Mouse (Mus musculus): Measurements from ENCODE around the gene Ttyh2.
A peak's percentile ranks its signal among the peaks of the same experiment; 100 is the strongest.
"Not testable (repeated sequence)": the region's sequence is repeated elsewhere in the genome, so short reads cannot be mapped to it uniquely, and the experiment has no call there.

Ttyh2 gene

DNA sequence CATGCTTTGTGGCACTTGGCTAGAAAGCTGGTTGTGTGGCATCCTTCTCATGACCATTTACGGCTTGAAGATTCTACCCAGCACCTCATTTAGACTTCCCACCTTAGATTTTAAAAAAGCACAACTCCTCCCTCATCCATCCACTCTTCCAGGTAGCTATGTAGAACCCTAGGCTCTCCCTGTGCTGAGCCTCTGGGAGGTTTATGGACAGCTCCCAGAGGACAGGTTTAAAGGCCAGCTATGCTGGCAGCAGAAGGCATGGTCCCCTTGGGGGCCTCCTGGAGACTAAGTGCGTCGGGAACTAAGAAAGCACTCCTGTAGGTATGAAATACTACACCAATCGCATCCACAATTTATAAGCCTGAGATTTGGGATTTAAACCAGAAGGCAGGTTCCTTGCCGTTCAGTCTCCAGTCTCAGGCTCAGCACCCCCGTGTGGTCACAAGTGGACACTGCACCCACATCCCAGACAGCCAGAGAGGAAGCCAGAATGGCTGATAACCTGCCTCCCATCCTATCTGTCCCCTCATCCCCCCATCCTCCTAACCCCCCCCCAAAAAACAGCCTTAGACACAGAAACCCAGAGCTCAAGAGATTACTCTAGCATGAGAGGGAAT, 12.4 kb upstream of the Ttyh2 start:
- DNase-seq, result peak; percentile 77

DNA sequence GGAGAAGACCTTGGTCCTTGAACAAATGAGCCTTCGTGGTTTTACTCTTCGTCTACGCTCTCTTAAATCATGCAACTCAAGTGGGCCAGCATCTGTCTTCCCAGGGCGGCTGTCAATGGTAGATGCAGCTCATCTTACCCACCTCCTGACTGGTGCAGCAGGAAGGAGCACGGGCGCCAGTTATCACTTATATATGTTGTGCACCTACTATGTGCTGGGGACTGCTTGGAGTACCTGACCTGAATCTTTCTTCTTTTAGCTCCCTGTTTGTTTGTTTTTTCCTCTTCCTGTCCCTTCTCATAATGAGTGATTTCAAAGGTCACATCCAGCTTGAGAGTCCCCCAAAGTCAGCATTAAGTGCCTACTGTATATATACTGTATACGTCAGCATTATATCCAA, 11.1 kb upstream of the Ttyh2 start:
- no peak for DNase-seq

DNA sequence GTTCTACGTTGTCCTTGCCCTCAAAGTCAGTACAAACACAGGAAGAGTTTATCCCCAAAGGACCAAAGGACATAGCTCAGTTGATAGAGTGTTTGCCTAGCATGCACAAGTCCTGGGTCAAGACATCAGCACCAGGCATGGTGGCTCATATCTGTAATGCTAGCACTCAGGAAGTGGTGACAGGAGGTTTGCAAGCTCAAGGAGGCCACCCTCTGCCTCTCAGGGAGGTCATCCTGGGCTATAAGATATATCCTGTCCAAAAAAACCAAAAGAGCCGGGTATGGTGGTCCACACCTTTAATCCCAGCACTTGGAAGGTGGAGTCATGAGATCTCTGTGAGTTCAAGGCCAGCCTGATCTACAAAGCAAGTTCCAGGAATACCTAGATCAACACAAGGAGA, 9.8 kb upstream of the Ttyh2 start:
- DNase-seq, result no peak

DNA sequence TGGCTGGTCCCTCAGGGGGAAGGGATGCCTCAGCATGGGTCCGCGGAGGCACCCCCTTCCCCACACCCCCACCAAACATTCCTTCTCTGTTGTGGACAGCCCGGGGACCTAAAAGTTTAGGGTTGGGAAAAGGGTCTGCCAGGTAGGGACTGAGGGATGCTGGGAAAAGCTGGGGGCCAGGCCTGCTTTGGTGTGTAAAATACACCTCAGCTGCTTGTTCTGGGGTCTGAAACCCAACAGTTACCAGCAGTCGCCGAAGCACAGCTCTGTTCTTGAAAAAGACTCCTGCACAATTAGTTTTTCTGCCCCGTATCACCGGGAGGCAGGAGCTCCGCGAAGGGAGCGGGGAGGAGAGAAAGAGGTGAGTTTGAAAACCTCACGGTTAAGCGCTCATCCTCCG, 8.4 kb upstream of the Ttyh2 start:
- DNase-seq, result no peak

DNA sequence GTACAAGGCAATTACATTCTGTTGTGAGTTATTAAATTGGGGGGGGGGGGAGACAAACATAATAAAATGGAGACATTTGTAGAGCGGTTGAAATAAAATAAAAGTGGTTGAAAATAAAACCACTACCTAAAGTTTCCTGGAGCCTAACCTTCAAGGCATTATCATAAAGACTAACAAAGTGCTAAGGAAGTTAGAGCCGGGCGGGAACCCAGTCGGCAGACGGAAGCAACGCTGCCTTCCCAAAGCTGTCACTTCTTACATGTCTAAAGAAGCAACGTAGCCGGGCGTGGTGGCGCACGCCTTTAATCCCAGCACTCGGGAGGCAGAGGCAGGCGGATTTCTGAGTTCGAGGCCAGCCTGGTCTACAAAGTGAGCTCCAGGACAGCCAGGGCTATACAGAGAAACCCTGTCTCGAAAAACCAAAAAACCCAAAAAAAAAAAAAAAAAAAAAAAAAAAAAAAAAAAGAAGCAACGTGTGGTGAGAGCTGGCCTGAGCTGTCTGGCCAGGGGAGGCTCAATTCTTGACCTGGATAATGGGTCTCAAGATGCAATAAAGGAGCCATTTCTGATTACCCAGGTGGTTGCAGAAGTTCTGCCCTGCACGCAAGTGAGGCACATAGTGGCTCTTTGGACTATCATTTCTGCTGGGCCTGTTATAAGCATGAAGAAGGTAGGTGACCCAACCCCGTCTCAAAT, 7.8 kb upstream of the Ttyh2 start:
- DNase-seq, result peak; percentile 47

DNA sequence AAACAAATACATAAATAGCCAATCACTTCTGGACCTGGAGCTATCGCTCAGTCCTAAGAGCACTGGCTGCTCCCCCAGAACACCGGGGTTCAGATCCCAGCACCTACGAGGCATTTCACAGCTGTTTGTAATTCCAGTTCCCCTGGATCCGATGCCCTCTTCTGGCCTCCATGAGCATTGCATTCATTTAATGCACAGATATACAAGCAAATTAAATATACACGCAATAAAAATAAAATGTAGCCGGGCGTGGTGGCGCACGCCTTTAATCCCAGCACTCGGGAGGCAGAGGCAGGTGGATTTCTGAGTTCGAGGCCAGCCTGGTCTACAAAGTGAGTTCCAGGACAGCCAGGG, 7.3 kb upstream of the Ttyh2 start:
- DNase-seq, result peak; percentile 69

DNA sequence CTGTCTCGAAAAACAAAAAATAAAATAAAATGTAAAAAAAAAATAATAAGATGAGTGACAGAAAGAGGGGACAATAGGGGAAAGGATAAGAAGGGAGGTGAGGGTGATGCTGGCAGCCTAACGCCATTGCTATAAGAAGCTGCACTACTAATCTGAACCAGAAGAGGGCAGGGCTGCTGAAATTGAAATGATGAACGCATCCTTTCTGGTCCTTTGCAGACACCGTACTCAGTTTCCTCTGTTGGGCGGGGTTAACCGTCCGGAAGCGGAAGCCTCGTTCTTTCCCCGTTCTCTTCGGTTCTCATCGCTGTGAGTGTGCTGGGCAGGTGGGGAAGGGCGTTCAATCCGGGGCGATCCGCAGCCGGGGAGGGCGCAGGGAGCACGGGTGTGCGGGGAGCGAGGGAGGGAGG, 6.9 kb upstream of the Ttyh2 start, which contains the start of gene Rpl38:
Rpl38 (plus strand) TSS at position 224 of the 410 bp plus-strand sequence.
- DNase-seq, result peak; percentile 94

DNA sequence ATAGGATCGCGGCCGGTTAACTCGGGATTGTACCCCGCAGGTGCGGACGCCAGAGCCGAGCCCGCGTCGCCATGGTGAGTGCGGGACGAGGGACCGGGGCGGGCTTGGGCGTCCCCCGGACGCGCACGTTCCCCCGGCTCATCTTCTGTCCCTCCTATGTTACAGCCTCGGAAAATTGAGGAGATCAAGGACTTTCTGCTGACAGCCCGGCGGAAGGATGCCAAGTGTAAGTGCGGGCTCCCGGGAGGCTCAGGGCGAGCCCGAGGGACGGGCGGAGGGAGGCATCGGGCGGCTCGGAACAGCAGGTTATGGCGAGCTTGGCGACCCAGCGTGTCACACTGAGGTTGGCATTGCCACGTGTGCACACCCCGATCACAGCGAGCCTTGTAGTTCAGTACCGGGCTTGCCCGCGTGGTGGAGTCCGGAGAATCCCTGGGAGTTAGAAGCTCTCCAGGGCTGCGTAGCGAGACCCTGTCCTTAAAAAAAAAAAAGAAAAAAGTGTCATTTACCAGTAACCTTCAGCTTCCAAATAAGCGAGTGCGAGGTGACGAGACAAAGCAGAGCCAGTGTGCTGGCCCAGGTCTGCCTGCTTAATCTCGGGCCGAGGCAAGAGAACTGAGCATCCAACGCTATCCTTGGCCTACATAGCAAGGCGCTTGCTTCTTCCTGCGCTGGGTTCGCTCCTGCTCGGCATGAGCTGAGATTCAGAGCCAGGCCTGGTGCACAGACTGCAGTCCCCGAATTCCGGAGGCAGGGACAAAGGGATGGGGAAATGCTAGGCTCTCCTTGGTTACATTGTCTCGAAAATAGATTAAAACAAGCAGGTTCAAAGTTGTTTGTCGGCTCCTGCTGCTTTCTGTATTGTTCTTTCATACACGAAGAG, 6.2 kb upstream of the Ttyh2 start:
- DNase-seq, result peak; percentile 82

DNA sequence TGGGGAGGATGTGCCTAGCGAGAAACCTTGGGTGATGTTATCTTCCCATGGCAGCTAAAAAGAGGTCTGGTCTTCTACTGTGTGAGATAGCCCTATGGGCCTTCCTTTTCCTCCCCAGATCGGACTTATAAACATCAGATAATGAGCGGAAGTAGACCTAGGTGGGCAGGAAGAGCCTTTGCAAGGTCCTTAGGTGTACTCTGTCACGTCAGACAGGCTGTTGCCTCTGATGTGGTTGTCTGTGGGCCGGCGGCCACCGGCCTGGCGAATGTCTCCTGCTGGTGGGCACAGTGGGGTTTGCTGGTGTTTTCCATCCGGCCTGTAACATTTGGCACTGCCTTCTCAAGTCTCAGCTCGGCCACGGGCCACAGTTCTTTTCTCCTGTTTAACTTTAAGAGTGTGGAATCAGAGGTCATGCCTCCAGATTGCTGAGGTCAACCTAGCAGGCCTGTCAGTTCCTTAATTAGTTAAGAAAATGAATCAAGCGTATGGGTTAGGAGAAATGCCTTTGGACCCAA, 5.5 kb upstream of the Ttyh2 start:
- DNase-seq, result peak; percentile 27

DNA sequence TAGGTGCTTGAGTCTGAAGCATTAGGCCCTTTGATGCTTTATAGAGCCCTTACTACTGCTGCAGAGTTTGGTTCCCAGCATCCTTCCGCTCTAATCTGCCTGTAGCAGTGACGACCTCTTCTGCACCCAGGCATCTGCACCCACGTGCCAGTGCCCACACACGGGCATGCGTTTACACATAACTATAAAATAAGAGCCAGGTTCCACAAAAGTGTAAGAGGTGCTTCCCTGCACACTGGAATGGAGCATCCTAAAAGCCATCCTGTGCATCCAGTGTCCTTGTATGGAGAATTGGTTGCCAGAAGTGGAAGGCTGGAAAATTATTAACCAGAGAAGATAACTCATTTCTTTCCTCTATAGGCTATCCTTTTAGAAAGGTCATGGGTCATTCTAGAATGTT, 4.1 kb upstream of the Ttyh2 start:
- no peak for DNase-seq

DNA sequence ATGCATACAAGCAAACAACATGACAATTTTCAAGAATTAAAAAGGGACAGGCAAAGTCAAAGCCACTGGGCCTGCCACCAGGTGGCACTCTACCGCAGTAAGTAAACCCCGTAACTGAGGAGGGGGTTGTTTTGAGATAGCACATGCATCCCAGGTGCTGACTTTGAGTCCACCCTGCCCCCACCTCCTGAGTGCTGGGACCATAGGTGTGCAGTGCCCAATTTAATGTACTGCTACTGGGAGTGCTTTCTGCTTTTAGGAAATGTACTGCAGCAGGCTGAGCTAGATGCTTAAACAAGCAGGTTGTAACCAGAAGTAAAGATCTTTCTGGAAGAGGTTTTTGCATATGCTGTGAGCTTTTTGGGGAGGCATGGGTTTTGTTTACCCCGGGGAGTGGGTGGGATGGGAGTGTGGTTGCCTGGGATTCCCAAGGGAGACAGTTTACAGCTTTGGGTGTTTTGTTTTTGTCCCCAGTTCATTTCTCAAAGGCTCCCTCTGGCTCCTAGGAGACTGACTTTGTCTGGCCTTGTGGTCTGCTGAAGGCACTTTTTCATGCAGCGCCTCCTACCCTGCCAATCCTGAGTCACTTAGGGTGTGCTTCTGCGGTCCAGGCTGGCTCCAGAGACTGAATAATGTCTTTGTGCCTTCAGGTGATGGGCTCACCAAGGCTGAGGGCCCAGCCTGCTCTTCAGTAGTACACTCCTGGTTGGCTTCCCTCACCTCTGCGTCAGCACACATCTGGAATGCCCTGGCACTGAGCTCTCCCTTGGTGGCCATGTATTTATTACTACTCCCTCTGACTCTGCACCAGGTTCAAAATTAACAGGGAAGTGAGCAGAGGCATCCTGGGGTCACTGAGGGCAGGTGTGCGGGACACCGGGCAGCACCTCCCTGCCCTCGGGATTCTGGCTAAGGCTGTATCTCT, 2.2 kb upstream of the Ttyh2 start:
- DNase-seq, result peak; percentile 56

DNA sequence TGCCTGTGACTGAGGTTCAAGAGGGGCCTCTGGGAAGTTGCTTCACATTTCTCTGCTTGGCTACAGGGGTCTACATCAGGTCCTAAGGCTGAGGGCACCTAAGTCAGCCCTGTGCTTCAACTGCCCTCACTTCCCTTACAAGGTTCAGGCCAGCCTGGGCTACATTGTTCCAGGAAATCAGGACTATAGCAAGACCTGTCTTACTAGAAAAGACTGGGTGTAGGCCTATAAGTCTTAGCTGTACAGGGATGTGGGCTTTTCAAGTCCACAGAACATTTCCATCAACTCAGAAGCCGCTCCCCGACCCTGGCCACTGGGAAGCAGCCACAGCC, 1.5 kb upstream of the Ttyh2 start:
- DNase-seq, result no peak

DNA sequence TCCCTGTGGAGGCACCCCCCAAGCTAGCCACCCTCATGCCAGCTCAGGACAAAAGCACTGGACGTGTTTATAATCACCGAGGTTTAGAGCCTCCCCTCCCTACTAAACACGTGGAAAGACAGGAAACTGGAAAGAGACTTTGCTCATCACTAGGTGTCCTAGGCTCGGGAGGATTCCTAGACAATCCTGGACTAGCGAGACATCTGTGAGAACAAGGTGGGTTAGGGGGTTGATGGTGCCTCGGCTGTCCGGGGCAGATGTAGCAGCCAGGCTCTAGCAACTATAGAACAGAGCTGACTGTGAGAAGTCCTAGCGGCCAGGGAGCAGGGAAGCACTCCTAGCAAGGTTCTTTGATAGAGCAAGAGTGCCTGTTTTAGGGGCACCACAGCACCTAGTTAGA, 1.1 kb upstream of the Ttyh2 start:
- no peak for DNase-seq

DNA sequence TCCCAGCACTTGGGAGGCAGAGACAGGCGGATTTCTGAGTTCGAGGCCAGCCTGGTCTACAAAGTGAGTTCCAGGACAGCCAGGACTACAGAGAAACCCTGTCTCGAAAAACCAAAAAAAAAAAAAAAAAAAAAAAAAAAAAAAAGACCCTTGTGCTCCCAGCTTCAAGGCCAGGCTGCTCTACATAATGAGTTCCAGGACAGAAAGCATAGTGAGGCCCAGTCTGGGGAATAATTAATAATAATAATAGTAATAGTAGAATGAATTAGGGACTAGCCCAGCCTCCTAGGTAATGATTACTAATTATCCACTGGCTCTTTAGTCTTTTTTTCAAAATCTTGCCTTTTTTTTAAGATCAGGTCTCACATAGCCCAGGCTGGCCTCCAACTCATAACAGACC, 435 bp upstream of the Ttyh2 start:
- DNase-seq, result not testable (repeated sequence)

DNA sequence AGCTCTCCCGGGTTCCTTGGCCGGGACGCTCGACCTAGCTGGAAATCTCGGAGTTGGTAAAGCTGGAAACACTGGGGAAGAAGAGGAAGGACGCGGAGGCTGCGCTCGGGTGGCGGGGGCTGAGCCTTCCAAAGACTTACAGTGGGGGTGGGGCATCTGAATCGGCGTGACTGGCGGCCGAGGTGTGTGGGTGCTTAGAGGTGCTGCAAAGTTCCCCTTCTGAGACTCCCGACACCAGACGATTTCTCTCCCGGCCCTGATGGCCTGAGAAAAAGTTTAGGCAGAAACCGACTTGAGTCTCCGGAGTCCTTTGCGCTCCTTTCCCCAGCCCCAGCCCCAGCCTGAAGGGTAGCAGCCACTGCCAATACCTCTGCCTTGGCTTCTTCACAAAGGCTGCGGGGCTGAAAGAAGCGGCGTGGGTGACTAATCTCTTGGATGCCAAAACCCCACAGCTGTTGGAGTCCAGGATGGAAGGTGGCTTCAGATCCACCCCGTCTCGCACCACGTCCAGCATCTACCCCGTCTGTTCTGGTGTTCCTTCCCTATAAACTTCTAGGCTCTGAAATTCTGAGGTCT, 683 bp downstream of the Ttyh2 start:
- peak; percentile 29 for DNase-seq

DNA sequence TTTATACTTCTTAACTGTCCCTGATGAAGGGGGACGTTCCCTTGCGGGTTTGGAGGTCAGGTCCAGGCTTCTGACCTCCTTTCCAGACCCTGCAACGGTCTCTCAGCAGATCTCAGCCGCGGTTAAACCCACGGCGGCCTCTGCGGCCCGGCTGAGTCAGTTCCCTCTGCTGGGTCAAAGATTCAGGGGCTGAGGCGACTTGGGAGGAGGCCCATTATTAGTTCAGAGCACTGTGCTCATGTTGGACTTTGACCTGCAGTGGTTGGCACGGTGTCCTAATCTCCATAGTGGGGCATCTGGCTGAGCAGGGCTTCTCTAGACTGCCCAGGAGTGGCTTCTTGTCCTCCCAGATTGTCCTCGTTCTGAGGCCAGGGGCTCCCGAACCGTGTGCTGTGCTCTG, 1.2 kb downstream of the Ttyh2 start:
- no peak for DNase-seq

DNA sequence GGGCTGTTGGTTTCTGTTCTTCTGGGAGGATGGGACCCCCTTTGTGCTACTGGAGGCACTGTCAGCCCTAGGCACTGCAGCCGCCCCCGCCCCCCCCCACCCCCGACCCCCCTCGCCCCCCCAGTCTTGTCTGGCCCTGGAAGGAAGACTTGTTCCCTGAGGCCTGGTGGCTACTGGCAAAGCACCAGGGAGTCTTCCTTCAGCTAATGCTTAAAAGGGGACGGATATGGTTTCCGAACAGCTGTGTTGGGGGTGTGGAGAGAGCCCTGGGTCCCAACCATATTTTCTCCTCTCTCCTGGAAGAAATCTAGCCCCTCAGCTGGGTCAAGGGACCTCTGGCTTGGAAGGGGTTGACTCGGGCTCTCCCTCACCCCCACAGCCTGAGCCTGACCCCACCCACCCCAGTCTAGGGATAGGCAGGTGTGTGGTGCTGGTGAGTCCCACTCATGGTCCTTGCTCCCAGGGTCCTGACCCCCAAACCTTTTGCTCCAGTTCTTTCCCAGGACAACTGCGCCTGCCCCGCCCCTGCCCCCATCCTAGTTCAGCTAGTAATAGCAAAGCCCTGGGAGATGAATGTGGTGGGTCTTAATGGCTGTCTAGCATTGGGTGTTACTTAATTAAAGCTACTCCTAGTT, 1.8 kb downstream of the Ttyh2 start:
- no peak for DNase-seq

DNA sequence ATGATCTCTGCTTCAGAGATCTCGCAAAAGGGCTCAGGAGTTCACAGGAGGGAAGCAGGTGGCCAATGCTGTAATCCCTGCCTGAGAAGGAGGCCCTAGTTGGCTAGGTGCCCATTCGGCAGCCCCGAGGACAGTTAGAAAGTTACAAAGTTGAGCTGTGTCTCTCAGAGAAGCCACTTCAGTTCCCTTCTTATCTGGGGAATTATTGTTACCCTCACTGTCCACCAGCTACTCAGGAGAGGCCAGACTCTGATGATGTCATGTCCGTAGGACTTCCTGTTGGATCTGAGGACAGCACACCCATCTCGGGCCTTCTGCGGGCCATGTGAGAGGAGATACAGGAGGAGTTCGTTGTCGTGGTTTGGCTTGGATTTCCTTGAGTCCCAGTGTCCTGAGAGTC, 4.4 kb downstream of the Ttyh2 start:
- DNase-seq, result no peak

DNA sequence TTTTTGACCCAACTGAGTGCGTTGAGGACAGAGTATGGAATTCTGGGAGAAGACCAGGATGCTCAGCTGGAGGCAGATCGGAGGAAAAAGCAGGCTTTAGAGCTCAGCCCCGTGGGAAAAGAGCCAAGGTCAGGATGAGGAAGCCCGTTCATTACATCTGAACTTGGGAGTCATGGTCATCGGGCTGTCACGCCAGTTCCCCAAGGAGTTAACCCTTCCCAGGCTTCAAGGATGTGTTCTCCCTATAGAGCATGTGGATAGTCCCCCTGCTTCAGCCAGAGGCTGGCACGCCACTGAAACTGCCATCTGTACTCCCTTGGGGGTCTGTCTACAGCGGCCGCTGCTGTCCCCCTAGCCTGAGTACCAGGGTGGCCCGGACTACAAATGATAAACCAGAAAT, 5.1 kb downstream of the Ttyh2 start:
- no peak for DNase-seq

DNA sequence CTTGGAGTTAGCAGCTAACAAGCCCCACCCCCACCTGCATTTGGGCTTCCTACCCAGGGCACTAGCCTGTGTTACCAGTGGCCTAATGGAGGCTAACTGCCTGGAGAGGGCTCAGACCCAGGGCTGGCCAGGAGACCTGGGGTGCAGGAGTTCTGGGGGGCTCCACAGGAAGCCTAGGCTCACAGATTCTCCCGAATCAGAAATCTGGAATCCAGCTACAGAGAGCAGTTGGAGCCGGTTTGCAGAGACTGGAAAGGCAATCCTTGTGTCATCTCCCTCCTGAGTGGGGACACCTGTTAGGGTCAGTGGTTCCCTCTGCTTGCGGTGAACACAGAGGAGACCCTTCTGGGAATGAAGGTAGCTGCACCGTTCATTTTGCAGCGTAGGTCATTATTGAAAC, 5.8 kb downstream of the Ttyh2 start:
- no peak for DNase-seq

DNA sequence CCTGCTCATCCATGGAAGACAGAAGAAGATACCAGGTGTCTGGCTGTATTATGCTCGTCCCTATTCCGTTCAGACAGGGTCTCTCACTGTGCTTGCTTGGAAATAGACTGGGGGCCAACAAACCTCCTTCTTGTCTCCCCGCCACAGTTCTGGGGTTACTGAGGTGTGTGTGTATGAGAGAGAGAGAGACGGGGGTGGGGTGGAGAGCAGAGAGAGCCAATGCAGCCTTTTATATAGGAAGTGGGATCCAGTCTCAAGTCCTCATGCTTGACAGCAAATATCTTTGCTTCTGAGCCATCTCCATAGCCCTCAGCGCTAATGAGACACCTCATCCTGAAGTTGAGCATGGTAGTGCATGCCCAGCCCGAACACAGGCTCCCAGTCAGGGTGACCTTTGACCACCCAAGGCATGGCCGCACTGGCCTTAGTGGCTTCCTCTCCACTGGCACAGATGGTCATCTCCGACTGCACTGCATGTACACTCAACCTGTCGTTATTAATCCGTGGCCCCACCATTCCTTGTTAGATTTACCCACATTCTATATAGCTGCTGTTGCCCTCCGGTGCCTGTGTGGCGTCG, 7.2 kb downstream of the Ttyh2 start:
- DNase-seq, result no peak

Data from thymus, postnatal 14 days (tissue).